Mouse (Mus musculus) right cerebral cortex, adult 18-20 months (tissue): Measurements from ENCODE around the gene Actrt1.

Experiments used
- DNase-seq: peaks from one replicate; pipeline ENCODE4 v3.0.0; 2022; ENCODE audit warnings: mixed read lengths

Actrt1 gene

DNA sequence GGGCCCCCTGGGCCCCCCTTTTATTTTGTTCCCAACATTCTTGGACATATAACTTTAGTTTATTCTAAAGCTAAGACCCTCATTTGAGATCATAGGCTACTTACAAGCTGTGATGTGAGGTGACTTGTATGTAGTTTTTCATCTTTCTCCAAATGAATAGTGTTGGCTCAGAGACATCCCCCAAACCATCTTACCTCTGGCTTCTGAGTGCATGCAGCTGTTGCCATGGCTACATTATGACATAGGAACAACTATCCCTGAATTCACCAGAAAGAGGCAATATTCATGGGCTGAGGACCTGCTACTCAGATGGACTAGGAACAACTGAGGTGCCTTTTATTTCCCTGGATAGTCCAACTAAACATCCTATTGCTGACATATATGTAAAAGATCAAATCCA, at the start of gene Actrt1:
Gene Actrt1, plus strand, starts transcription at position 301 of the 400 bp plus-strand sequence.
- DNase-seq = no peak

DNA sequence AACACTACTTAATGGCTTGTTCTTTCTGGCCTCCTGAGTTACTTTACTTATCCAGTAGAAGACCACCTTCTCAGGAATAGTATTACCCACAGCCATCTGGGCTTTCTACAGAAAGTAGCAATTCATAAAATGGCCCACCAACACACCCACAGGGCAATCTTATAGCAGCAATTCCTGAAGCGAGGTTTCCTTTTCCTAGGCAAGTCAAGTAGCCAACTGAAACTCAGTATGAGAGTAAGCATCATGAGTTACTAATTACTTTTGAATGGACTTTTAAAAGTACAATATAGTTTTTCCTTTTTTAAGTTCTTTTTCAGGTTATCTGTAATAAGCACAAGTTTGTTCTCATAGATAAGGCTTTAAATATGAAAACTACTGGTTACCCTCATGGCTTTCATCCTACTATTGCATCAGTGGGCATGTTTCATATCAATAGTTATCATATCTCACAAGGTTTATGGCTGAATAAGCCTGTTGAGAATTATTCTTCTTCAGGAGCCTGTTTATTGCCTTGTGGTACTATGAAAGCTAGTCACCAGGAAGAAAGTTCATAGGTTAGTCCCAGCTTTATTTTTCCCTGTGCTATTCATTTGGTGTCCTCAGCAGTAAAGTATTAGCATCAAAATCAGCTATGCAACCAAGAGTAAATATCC, 2.8 kb downstream of the Actrt1 start:
- no peak for DNase-seq
